Comparison of ENCODE assay signal across 8 mouse cellular contexts in genomic region chr14:58034567-58034966, GRCm38 (mm10). TPM values are rescaled to one million over a fixed set of nuclear protein-coding genes. Genes with fewer than 3 reads are reported as not detected.
DNase-seq lines count a peak whose midpoint lies in the region; ATAC-seq and TF ChIP-seq lines count a peak whose summit lies in the region.

No protein-coding gene starts in this region.

- no peak overlapping the region for H3K4me3 ChIP-seq in liver, adult 2 months (ENCODE audit: insufficient read depth, low read depth, low read length)
- no peak overlapping the region for H3K4me3 ChIP-seq in liver, embryonic 11.5 days (ENCODE audit: low read depth, low read length)
- peak overlapping the region; percentile 31; the same call in 1 of the 2 replicates for H3K4me3 ChIP-seq in left cerebral cortex, adult 2 months

- ATAC-seq in liver, embryonic 11.5 days (replicated peaks; ENCODE audit: low FRiP score): no peak
- 0 out of 2 replicates have a peak, but pooled peaks have one; percentile 42 for ATAC-seq in common myeloid progenitor, adult 5-6 weeks (replicated peaks; ENCODE audit: low read depth, poor library complexity, severe bottlenecking)
- ATAC-seq in activated CD4-positive, CD25-positive, alpha-beta regulatory T cell, adult 4 months: no peak

- no peak for TF ChIP-seq POLR2A in liver, adult 2 months (IDR thresholded peaks at IDR 0.05; ENCODE audit: extremely low read depth, insufficient read depth, low read length)

- no peak overlapping the region for H3K27ac ChIP-seq in liver, adult 2 months (replicated peaks; ENCODE audit: insufficient read depth, low read depth, low read length)
- H3K27ac ChIP-seq in liver, embryonic 11.5 days (ENCODE audit: low read depth, low read length): no peak overlapping the region
- H3K27ac ChIP-seq in left cerebral cortex, adult 2 months: no peak overlapping the region

- no peaks in the 10 kb centered on the region for H3K4me1 ChIP-seq in liver, adult 2 months (ENCODE audit: control insufficient read depth, insufficient read depth, low read length)
- H3K4me1 ChIP-seq in liver, embryonic 11.5 days (replicated peaks; ENCODE audit: control insufficient read depth, insufficient read depth, low read length): no peaks in the 10 kb centered on the region

- 0 out of 2 replicates have a peak, but pooled peaks have one; percentile 18 for TF ChIP-seq CTCF in liver, adult 2 months (IDR thresholded peaks at IDR 0.05; ENCODE audit: low read depth, low read length)
- peak; percentile 94 for TF ChIP-seq CTCF in left cerebral cortex, adult 2 months (IDR thresholded peaks at IDR 0.05)

- DNase-seq in liver, adult 2 months (ENCODE audit: extremely low read depth, low read depth, low spot score): peak; percentile 24
- no peak for DNase-seq in liver, embryonic 11.5 days (ENCODE audit: low spot score)
- peak; percentile 49 for DNase-seq in ZHBTc4 (ENCODE audit: low read depth, low spot score)
- DNase-seq in heart, postnatal 36 days: peak; percentile 48 to 65
- peak; percentile 65 to 78 for DNase-seq in left cerebral cortex, adult 2 months (ENCODE audit: extremely low spot score in 1 of 2, low spot score in 2 of 2)
- peak; percentile 62 for DNase-seq in neural tube, embryonic 10.5 days (ENCODE audit: extremely low spot score, low spot score)

- intact Hi-C loops in heart, postnatal 36 days (cut with DNase I): loop anchor here (1.0 to 10.0 kb wide), 6 partner anchors 343 to 1080 kb away; no protein-coding TSS in a partner anchor
- intact Hi-C loops in left cerebral cortex, adult 2 months (cut with DNase I): loop anchor here (2.0 to 10.0 kb wide), 2 partner anchors 1050 to 1080 kb away; no protein-coding TSS in a partner anchor

- H3K4me2 ChIP-seq in liver, embryonic 11.5 days: no peak overlapping the region

- H3K9ac ChIP-seq in liver, adult 2 months (ENCODE audit: low read depth, low read length): no peak overlapping the region
- no peak overlapping the region for H3K9ac ChIP-seq in liver, embryonic 11.5 days (ENCODE audit: low read depth, low read length)

- H3K9me3 ChIP-seq in liver, embryonic 11.5 days (ENCODE audit: control insufficient read depth, low read length): no peaks in the 10 kb centered on the region

- no peaks in the 10 kb centered on the region for H3K36me3 ChIP-seq in liver, adult 2 months (ENCODE audit: control insufficient read depth, insufficient read depth, low read length)
- H3K36me3 ChIP-seq in liver, embryonic 11.5 days (ENCODE audit: control insufficient read depth, insufficient read depth, low read length): no peaks in the 10 kb centered on the region

- 8% methylated on average over 8 of the region's 8 CpGs for WGBS in liver, adult 2 months
- WGBS in liver, embryonic 11.5 days: 16% methylated on average over 8 of the region's 8 CpGs

- 0 out of 2 replicates have a peak, but pooled peaks cover 2% of the 10 kb centered on the region for H3K27me3 ChIP-seq in liver, adult 2 months (ENCODE audit: control insufficient read depth, insufficient read depth, low read length)
- no peaks in the 10 kb centered on the region for H3K27me3 ChIP-seq in liver, embryonic 11.5 days (replicated peaks; ENCODE audit: control insufficient read depth, insufficient read depth, low read length)

- no peaks in the 10 kb centered on the region for H3K79me2 ChIP-seq in liver, adult 2 months (ENCODE audit: control insufficient read depth, insufficient read depth, low read length)

RNA-seq across cellular contexts. Expression of gene Micu2, which starts 35.5 kb away (rescaled TPM):
- total RNA-seq in liver, adult 2 months (2014; rRNA removed): 35.9 and 43.6 TPM in 2 replicates
- polyA plus RNA-seq in liver, adult 2 months (2012; rRNA removed): 10.2 and 11.0 TPM in 2 replicates
- polyA plus RNA-seq in liver, embryonic 11.5 days (2014; fragmentation: Nextera tagmentation; extraction: Ambion mirVana): 55.1 and 64.2 TPM in 2 replicates
- total RNA-seq in common myeloid progenitor, adult 5-6 weeks (2017): 87.0 and 102 TPM in 2 replicates
- total RNA-seq in heart, postnatal 36 days (2021): 10 to 100 TPM; 74.9 to 81.6 TPM
- total RNA-seq in left cerebral cortex, adult 2 months (2021): 10 to 100 TPM; 25.6 to 26.0 TPM
- 10 to 100 TPM; 12.1 to 14.0 TPM for polyA plus RNA-seq in activated CD4-positive, CD25-positive, alpha-beta regulatory T cell, adult 4 months (2017; shearing (Covaris generic))

RNA-seq across cellular contexts. Expression of gene Fgf9, which starts 35.8 kb away (rescaled TPM):
- total RNA-seq in liver, adult 2 months (2014; rRNA removed): 0.09 and 0.34 TPM in 2 replicates
- polyA plus RNA-seq in liver, adult 2 months (2012; rRNA removed): 0.07 TPM in 2 replicates
- 2.3 and 2.9 TPM in 2 replicates for polyA plus RNA-seq in liver, embryonic 11.5 days (2014; fragmentation: Nextera tagmentation; extraction: Ambion mirVana)
- 0.69 TPM in 1 of 2 replicates, not detected in the other for total RNA-seq in common myeloid progenitor, adult 5-6 weeks (2017)
- 10 to 100 TPM in 1 of 2 experiments, 1 to 10 TPM in 1; 8.4 to 12.1 TPM for total RNA-seq in heart, postnatal 36 days (2021)
- 10 to 100 TPM; 23.8 to 25.0 TPM for total RNA-seq in left cerebral cortex, adult 2 months (2021)
- polyA plus RNA-seq in activated CD4-positive, CD25-positive, alpha-beta regulatory T cell, adult 4 months (2017; shearing (Covaris generic)): under 1 TPM in 1 of 2 experiments, not detected in 1; 0.29 TPM
